Mouse (Mus musculus) liver, adult 2 months (tissue): Measurements from ENCODE around the gene Ptms.

ENCODE experiments used
- CTCF ChIP-seq: fragments of 200-500 bp; IDR thresholded peaks from 2 replicates; pipeline ENCODE4 v1.5.1; 2011; ENCODE audit warnings: low read depth, low read length, control low read depth
- POLR2A ChIP-seq: fragments of 200-500 bp; IDR thresholded peaks from 2 replicates; pipeline ENCODE4 v1.6.1; 2011; ENCODE audit warnings: low read length, control low read depth; ENCODE audit not compliant: insufficient read depth; ENCODE audit errors: extremely low read depth

- TF ChIP-seq CTCF = peak; percentile 17; the same call in 1 of the 2 replicates
- TF ChIP-seq POLR2A = no peak
Observed at GRCm38 (mm10) chr6:124931525-124932313, 11.8 kb upstream of the Ptms start.
